Mouse (Mus musculus): ENCODE data around the gene Crtc2. TPM values are rescaled to one million over a fixed set of nuclear protein-coding genes. Genes with fewer than 3 reads are reported as not detected.
A peak's percentile ranks its signal among the peaks of the same experiment; 100 is the strongest.

The Crtc2 gene
- polyA plus RNA-seq (2012; rRNA removed), result 25.1 and 33.7 TPM in 2 replicates

DNA sequence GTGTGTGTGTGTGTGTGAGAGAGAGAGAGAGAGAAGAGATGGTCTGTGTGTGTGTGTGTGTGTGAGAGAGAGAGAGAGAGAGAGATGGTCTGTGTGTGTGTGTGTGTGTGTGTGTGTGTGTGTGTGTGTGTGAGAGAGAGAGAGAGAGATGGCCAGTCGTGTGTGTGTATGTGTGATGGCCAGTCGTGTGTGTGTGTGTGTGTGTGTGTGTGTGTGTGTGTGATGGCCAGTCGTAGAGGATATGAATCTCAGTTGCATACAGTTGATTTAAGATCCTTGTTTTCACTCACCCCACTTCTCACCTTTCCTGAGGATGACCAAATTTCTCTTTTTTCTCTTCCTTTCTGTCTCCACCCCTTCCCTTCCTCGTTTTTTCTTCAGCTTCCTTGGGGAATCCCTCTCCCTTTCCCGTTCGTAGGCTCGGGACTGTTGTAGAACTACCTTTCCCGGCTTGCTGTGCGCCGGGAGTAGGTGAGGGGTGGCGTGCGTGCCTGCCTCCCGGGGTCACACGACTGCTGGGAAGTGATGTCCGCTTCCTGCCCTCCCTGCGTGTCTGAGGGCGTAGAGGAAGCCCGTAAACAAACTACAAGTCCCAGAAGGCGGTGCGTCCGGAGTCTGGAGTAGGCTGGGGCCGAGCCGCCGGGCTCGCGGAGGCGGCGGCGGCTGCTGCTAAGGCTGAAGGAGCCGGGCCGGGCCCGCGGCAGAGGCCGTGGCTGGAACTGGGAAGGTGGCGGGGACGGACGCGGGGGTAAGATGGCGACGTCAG, at the start of gene Crtc2:
Crtc2 (plus strand) TSS at position 511 of the 766 bp plus-strand sequence.
- Histone ChIP-seq H3K36me3 (ENCODE audit: control insufficient read depth, insufficient read depth, low read length) (peaks cover 2% of the 10 kb centered on the region), H3K27ac (ENCODE audit: control insufficient read depth, insufficient read depth, low read depth, low read length) (peak within 1 kb of the TSS; percentile 96), H3K4me1 (ENCODE audit: control insufficient read depth, insufficient read depth, low read length) (peaks cover 8% of the 10 kb centered on the region), H3K27me3 (ENCODE audit: control insufficient read depth, insufficient read depth, low read length) (no peaks in the 10 kb centered on the region), H3K4me3 (ENCODE audit: control insufficient read depth, low read depth, low read length) (peak within 1 kb of the TSS; percentile 100)
- TF ChIP-seq CTCF (IDR thresholded peaks at IDR 0.05; ENCODE audit: control insufficient read depth, insufficient read depth, insufficient replicate concordance, low read depth, low read length) (no peak), POLR2A (IDR thresholded peaks at IDR 0.05; ENCODE audit: control insufficient read depth, low read depth, low read length) (peak; percentile 75)

DNA sequence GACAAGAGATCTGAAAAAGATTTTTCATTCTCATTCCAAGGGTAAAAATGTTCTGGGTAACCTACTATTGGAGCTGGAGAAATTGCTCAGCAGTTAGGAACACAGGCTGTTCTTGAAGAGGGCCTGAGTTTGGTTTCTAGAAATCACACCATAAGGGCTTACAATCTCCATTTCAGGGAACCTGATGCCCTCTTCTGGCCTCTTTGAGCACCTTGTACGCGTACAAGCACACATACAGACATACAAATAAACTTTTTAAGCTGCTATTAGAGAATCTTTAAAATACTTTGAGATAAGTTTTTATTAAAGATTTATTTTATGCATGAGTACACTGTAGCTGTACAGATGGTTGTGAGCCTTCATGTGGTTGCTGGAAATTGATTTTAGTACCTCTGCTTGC, 49.4 kb upstream of the Crtc2 start:
- H3K4me3 ChIP-seq (ENCODE audit: control insufficient read depth, low read depth, low read length), result no peak overlapping the region
- peaks cover 1% of the 10 kb centered on the region; the same call in 1 of the 2 replicates for H3K36me3 ChIP-seq (ENCODE audit: control insufficient read depth, insufficient read depth, low read length)
- TF ChIP-seq CTCF (IDR thresholded peaks at IDR 0.05; ENCODE audit: control insufficient read depth, insufficient read depth, insufficient replicate concordance, low read depth, low read length), result no peak
- no peak for TF ChIP-seq POLR2A (IDR thresholded peaks at IDR 0.05; ENCODE audit: control insufficient read depth, low read depth, low read length)
- no peak overlapping the region for H3K27ac ChIP-seq (ENCODE audit: control insufficient read depth, insufficient read depth, low read depth, low read length)
- no peaks in the 10 kb centered on the region for H3K4me1 ChIP-seq (ENCODE audit: control insufficient read depth, insufficient read depth, low read length)
- H3K27me3 ChIP-seq (ENCODE audit: control insufficient read depth, insufficient read depth, low read length), result no peaks in the 10 kb centered on the region

DNA sequence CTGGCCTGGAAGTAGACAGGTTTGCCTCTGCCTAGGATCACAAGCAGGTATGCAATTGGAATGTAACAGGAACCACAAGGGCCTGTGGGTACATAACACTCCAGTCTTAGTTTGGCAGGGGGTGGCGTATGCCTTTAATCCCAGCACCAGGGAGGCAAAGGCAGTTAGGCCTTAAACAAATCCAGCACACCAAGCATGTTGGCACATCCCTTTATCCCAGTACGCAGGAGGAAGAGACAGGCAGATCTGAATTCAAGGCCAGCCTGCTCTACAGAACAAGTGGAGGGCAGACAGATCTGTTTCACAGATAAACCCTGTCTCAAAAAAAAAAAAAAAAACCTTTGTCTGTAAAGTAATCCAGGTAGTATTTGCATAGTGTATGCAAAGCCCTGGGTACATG, 45.3 kb upstream of the Crtc2 start:
- Histone ChIP-seq H3K36me3 (ENCODE audit: control insufficient read depth, insufficient read depth, low read length) (peaks cover 1% of the 10 kb centered on the region; the same call in 1 of the 2 replicates), H3K27ac (ENCODE audit: control insufficient read depth, insufficient read depth, low read depth, low read length) (no peak overlapping the region), H3K4me3 (ENCODE audit: control insufficient read depth, low read depth, low read length) (no peak overlapping the region)

DNA sequence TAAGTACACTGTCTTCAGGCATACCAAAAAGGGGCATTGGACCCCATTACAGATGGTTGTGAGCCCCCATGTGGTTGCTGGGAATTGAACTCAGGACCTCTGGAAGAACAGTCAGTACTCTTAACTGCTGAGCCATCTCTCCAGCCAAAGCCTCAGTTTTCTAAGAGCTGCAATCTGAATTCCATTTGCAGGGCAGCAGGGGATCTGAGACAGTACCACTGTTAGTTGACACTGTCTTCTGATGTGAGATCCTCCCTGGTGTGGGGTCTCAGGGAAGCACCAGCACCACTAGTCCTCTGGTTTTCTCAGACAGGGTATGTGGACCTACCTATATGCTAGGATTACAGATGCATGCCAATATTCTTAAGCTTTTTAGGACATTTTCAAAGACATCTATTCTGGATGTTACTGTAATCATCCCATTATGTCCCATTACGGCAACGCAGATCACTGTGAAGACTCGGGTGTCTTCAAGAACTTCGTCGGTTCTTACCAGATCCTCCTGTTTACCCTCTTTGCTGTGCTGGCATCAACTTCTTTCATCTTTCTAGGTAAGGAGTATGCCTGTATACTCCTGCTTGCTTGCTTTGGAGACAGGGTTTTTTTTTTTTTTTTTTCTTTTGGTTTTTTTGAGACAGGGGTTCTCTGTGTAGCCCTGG, 43.9 kb upstream of the Crtc2 start:
- no peak overlapping the region for H3K4me3 ChIP-seq (ENCODE audit: control insufficient read depth, low read depth, low read length)
- peaks cover 2% of the 10 kb centered on the region for H3K4me1 ChIP-seq (ENCODE audit: control insufficient read depth, insufficient read depth, low read length)
- H3K36me3 ChIP-seq (ENCODE audit: control insufficient read depth, insufficient read depth, low read length), result peaks cover 1% of the 10 kb centered on the region; the same call in 1 of the 2 replicates
- no peaks in the 10 kb centered on the region for H3K27me3 ChIP-seq (ENCODE audit: control insufficient read depth, insufficient read depth, low read length)
- H3K27ac ChIP-seq (ENCODE audit: control insufficient read depth, insufficient read depth, low read depth, low read length), result no peak overlapping the region
- TF ChIP-seq CTCF (IDR thresholded peaks at IDR 0.05; ENCODE audit: control insufficient read depth, insufficient read depth, insufficient replicate concordance, low read depth, low read length), result no peak
- TF ChIP-seq POLR2A (IDR thresholded peaks at IDR 0.05; ENCODE audit: control insufficient read depth, low read depth, low read length), result no peak

More for the DNA sequence above, 45.3 kb upstream of the Crtc2 start:
- Histone ChIP-seq H3K27me3 (ENCODE audit: control insufficient read depth, insufficient read depth, low read length) (no peaks in the 10 kb centered on the region), H3K4me1 (ENCODE audit: control insufficient read depth, insufficient read depth, low read length) (no peaks in the 10 kb centered on the region)
- TF ChIP-seq POLR2A (IDR thresholded peaks at IDR 0.05; ENCODE audit: control insufficient read depth, low read depth, low read length), result no peak
- no peak for TF ChIP-seq CTCF (IDR thresholded peaks at IDR 0.05; ENCODE audit: control insufficient read depth, insufficient read depth, insufficient replicate concordance, low read depth, low read length)

DNA sequence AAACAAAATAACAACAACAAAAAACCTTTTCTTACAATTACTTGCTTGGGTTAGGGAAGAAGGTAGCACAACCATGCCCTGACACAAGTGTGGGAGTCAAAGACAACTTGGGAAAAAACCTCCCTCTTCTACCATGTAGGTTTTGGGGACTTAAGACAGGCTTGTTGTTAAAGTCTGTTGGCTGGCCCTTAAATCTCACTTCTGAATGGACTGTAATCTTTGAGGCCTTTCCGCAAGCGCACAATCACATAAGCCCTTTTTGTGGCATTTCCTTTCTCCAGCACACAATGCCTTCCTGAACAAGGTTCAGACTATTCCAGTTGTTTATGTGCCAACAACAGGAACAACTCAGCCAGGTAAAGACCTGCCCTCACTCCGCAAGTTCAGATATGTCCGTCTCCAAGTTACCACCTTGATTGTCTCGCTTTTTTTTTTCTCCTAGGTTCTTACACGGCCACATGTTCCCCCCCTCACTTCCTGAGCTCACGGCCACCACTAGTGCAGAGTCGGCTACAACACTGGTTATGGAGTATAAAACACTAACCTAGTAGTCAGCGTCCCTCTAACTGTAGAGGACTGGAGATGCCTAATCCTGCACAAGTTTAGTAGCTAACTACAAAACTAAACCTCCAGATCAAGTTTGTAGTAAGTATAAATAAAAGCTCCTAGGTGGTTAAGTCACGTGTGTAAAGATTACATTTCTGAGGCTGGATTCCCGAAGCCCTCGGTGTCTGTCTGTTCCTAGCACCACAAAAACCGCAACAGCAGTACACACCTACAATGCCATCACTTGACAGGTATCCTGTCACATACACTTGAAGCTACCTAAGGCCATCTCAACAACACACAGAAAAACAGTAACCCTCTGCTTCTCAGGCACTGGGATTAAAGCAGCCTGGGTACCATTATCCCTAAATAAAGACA, 42.2 kb upstream of the Crtc2 start:
- Histone ChIP-seq H3K36me3 (ENCODE audit: control insufficient read depth, insufficient read depth, low read length) (peaks cover 1% of the 10 kb centered on the region; the same call in 1 of the 2 replicates), H3K4me3 (ENCODE audit: control insufficient read depth, low read depth, low read length) (no peak overlapping the region; the same call in 1 of the 2 replicates), H3K4me1 (ENCODE audit: control insufficient read depth, insufficient read depth, low read length) (peaks cover 2% of the 10 kb centered on the region), H3K27ac (ENCODE audit: control insufficient read depth, insufficient read depth, low read depth, low read length) (no peak overlapping the region), H3K27me3 (ENCODE audit: control insufficient read depth, insufficient read depth, low read length) (no peaks in the 10 kb centered on the region)
- TF ChIP-seq POLR2A (IDR thresholded peaks at IDR 0.05; ENCODE audit: control insufficient read depth, low read depth, low read length) (no peak), CTCF (IDR thresholded peaks at IDR 0.05; ENCODE audit: control insufficient read depth, insufficient read depth, insufficient replicate concordance, low read depth, low read length) (no peak)

DNA sequence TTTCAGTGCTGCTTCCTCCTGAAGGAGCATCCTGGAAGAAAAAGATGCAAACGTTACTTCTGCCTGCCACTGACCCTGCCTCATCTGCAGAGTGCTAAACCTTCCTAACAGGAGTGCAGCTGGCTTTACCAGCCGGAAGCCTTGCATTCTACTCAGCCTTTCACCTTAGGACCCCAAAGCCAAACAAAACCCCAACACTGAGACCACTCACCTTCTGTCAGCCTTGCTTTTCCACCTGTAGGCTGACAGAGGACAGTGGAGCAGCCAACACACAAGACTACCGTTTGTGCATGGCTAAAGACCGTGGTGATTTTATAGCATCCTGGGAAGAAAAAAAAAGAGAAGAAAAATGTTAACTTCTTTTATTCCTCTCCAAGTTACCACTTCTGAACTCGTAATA, 41.2 kb upstream of the Crtc2 start:
- H3K27ac ChIP-seq (ENCODE audit: control insufficient read depth, insufficient read depth, low read depth, low read length), result no peak overlapping the region; the same call in 1 of the 2 replicates
- peaks cover 2% of the 10 kb centered on the region for H3K4me1 ChIP-seq (ENCODE audit: control insufficient read depth, insufficient read depth, low read length)
- H3K4me3 ChIP-seq (ENCODE audit: control insufficient read depth, low read depth, low read length), result peak overlapping the region; percentile 82
- H3K36me3 ChIP-seq (ENCODE audit: control insufficient read depth, insufficient read depth, low read length), result peaks cover 1% of the 10 kb centered on the region; the same call in 1 of the 2 replicates
- no peak for TF ChIP-seq CTCF (IDR thresholded peaks at IDR 0.05; ENCODE audit: control insufficient read depth, insufficient read depth, insufficient replicate concordance, low read depth, low read length)
- TF ChIP-seq POLR2A (IDR thresholded peaks at IDR 0.05; ENCODE audit: control insufficient read depth, low read depth, low read length), result no peak
- H3K27me3 ChIP-seq (ENCODE audit: control insufficient read depth, insufficient read depth, low read length), result no peaks in the 10 kb centered on the region

Measured in testis, adult 2 months (tissue).